In genomic region chr14:47276036-47276603, GRCm38 (mm10) we compare ENCODE assay signal across 8 mouse cellular contexts. TPM values are rescaled to one million over a fixed set of nuclear protein-coding genes. Genes with fewer than 3 reads are reported as not detected.
DNase-seq lines count a peak whose midpoint lies in the region; ATAC-seq and TF ChIP-seq lines count a peak whose summit lies in the region.

No protein-coding gene starts in this region.

- WGBS in kidney, postnatal 0 days, result 1% methylated on average over 22 of the region's 22 CpGs
- WGBS in forebrain, embryonic 13.5 days, result 2% methylated on average over 22 of the region's 22 CpGs
- WGBS in liver, adult 2 months, result 3% methylated on average over 22 of the region's 22 CpGs
- 2% methylated on average over 22 of the region's 22 CpGs for WGBS in neural tube, embryonic 13.5 days

- ATAC-seq in kidney, postnatal 0 days (replicated peaks; ENCODE audit: low FRiP score, low read depth), result no peak
- peak; percentile 25 for ATAC-seq in forebrain, embryonic 13.5 days
- ATAC-seq in neural tube, embryonic 13.5 days (ENCODE audit: low read depth), result peak; percentile 33

- no peak for TF ChIP-seq CTCF in kidney, postnatal 0 days (IDR thresholded peaks at IDR 0.05; ENCODE audit: low read depth)
- TF ChIP-seq CTCF in liver, adult 2 months (IDR thresholded peaks at IDR 0.05; ENCODE audit: low read depth, low read length), result no peak

- peak overlapping the region; percentile 91 for H3K27ac ChIP-seq in kidney, postnatal 0 days
- H3K27ac ChIP-seq in forebrain, embryonic 13.5 days, result peak overlapping the region; percentile 90
- H3K27ac ChIP-seq in liver, adult 2 months (replicated peaks; ENCODE audit: insufficient read depth, low read depth, low read length), result no peak overlapping the region
- peak overlapping the region; percentile 97 for H3K27ac ChIP-seq in neural tube, embryonic 13.5 days (replicated peaks)

- H3K9me3 ChIP-seq in kidney, postnatal 0 days (replicated peaks; ENCODE audit: low read length), result no peaks in the 10 kb centered on the region
- no peaks in the 10 kb centered on the region for H3K9me3 ChIP-seq in forebrain, embryonic 13.5 days (replicated peaks)
- H3K9me3 ChIP-seq in neural tube, embryonic 13.5 days, result no peaks in the 10 kb centered on the region

- peak; percentile 38 for DNase-seq in kidney, postnatal 0 days (ENCODE audit: low spot score)
- DNase-seq in kidney, postnatal 10 days, result no peak
- peak; percentile 57 for DNase-seq in MN1 (ENCODE audit: low spot score)
- DNase-seq in liver, adult 2 months (ENCODE audit: extremely low read depth, low read depth, low spot score), result no peak
- no peak for DNase-seq in cerebellum, adult 9-10 months
- DNase-seq in cerebellum, postnatal 36 days, result no peak

- peaks cover 10% of the 10 kb centered on the region; the same call in 1 of the 2 replicates for H3K79me2 ChIP-seq in liver, adult 2 months (ENCODE audit: control insufficient read depth, insufficient read depth, low read length)

- peaks cover 6% of the 10 kb centered on the region; the same call in 1 of the 2 replicates for H3K4me1 ChIP-seq in kidney, postnatal 0 days (replicated peaks; ENCODE audit: insufficient read depth, low read length)
- peaks cover 24% of the 10 kb centered on the region for H3K4me1 ChIP-seq in forebrain, embryonic 13.5 days
- H3K4me1 ChIP-seq in liver, adult 2 months (ENCODE audit: control insufficient read depth, insufficient read depth, low read length), result peaks cover 6% of the 10 kb centered on the region; the same call in 1 of the 2 replicates
- peaks cover 28% of the 10 kb centered on the region for H3K4me1 ChIP-seq in neural tube, embryonic 13.5 days (replicated peaks)

- H3K27me3 ChIP-seq in kidney, postnatal 0 days (ENCODE audit: insufficient read depth, low read length), result no peaks in the 10 kb centered on the region
- H3K27me3 ChIP-seq in forebrain, embryonic 13.5 days, result no peaks in the 10 kb centered on the region
- no peaks in the 10 kb centered on the region for H3K27me3 ChIP-seq in liver, adult 2 months (ENCODE audit: control insufficient read depth, insufficient read depth, low read length)
- H3K27me3 ChIP-seq in neural tube, embryonic 13.5 days, result no peaks in the 10 kb centered on the region

- no peak for TF ChIP-seq POLR2A in liver, adult 2 months (IDR thresholded peaks at IDR 0.05; ENCODE audit: extremely low read depth, insufficient read depth, low read length)

- H3K36me3 ChIP-seq in kidney, postnatal 0 days (ENCODE audit: insufficient read depth, low read length), result peaks cover 5% of the 10 kb centered on the region; the same call in 1 of the 2 replicates
- peaks cover 11% of the 10 kb centered on the region for H3K36me3 ChIP-seq in forebrain, embryonic 13.5 days (ENCODE audit: poor library complexity, severe bottlenecking)
- no peaks in the 10 kb centered on the region for H3K36me3 ChIP-seq in liver, adult 2 months (ENCODE audit: control insufficient read depth, insufficient read depth, low read length)
- H3K36me3 ChIP-seq in neural tube, embryonic 13.5 days, result peaks cover 12% of the 10 kb centered on the region

- H3K4me3 ChIP-seq in kidney, postnatal 0 days (replicated peaks; ENCODE audit: low read depth, low read length), result peak overlapping the region; percentile 61
- peak overlapping the region; percentile 88 for H3K4me3 ChIP-seq in forebrain, embryonic 13.5 days
- H3K4me3 ChIP-seq in liver, adult 2 months (ENCODE audit: insufficient read depth, low read depth, low read length), result peak overlapping the region; percentile 80
- H3K4me3 ChIP-seq in neural tube, embryonic 13.5 days, result peak overlapping the region; percentile 88

- peak overlapping the region; percentile 86 for H3K4me2 ChIP-seq in kidney, postnatal 0 days (ENCODE audit: low read length)
- peak overlapping the region; percentile 77 for H3K4me2 ChIP-seq in forebrain, embryonic 13.5 days
- H3K4me2 ChIP-seq in neural tube, embryonic 13.5 days, result peak overlapping the region; percentile 67

- peak overlapping the region; percentile 73 for H3K9ac ChIP-seq in kidney, postnatal 0 days (ENCODE audit: low read depth, low read length)
- H3K9ac ChIP-seq in forebrain, embryonic 13.5 days, result peak overlapping the region; percentile 86
- peak overlapping the region; percentile 65 for H3K9ac ChIP-seq in liver, adult 2 months (ENCODE audit: low read depth, low read length)
- peak overlapping the region; percentile 88 for H3K9ac ChIP-seq in neural tube, embryonic 13.5 days

RNA-seq across cellular contexts. Expression of gene Wdhd1, which starts 0.5 kb away (rescaled TPM):
- 10.9 and 11.8 TPM in 2 replicates for polyA plus RNA-seq in kidney, postnatal 0 days (2015; fragmentation: Nextera tagmentation; extraction: Ambion mirVana)
- polyA plus RNA-seq in forebrain, embryonic 13.5 days (2015; fragmentation: Nextera tagmentation; extraction: Ambion mirVana), result 30.2 and 33.9 TPM in 2 replicates
- total RNA-seq in liver, adult 2 months (2014; rRNA removed), result 1.0 and 1.3 TPM in 2 replicates
- 0.21 and 0.24 TPM in 2 replicates for polyA plus RNA-seq in liver, adult 2 months (2012; rRNA removed)
- 15.8 TPM in 2 replicates for polyA plus RNA-seq in neural tube, embryonic 13.5 days (2015; fragmentation: Nextera tagmentation; extraction: Ambion mirVana)

RNA-seq across cellular contexts. Expression of gene Socs4, which starts 0.6 kb away (rescaled TPM):
- 3.7 and 4.3 TPM in 2 replicates for polyA plus RNA-seq in kidney, postnatal 0 days (2015; fragmentation: Nextera tagmentation; extraction: Ambion mirVana)
- polyA plus RNA-seq in forebrain, embryonic 13.5 days (2015; fragmentation: Nextera tagmentation; extraction: Ambion mirVana), result 4.5 and 4.9 TPM in 2 replicates
- total RNA-seq in liver, adult 2 months (2014; rRNA removed), result 8.3 and 9.1 TPM in 2 replicates
- 1.8 and 2.1 TPM in 2 replicates for polyA plus RNA-seq in liver, adult 2 months (2012; rRNA removed)
- 2.7 and 3.6 TPM in 2 replicates for polyA plus RNA-seq in neural tube, embryonic 13.5 days (2015; fragmentation: Nextera tagmentation; extraction: Ambion mirVana)

RNA-seq across cellular contexts. Expression of gene Mapk1ip1l, which starts 21.9 kb away (rescaled TPM):
- 38.1 and 41.2 TPM in 2 replicates for polyA plus RNA-seq in kidney, postnatal 0 days (2015; fragmentation: Nextera tagmentation; extraction: Ambion mirVana)
- polyA plus RNA-seq in forebrain, embryonic 13.5 days (2015; fragmentation: Nextera tagmentation; extraction: Ambion mirVana), result 66.5 and 72.1 TPM in 2 replicates
- total RNA-seq in liver, adult 2 months (2014; rRNA removed), result 22.2 and 25.6 TPM in 2 replicates
- 33.6 and 35.4 TPM in 2 replicates for polyA plus RNA-seq in liver, adult 2 months (2012; rRNA removed)
- polyA plus RNA-seq in neural tube, embryonic 13.5 days (2015; fragmentation: Nextera tagmentation; extraction: Ambion mirVana), result 51.4 and 57.7 TPM in 2 replicates

Comparison
In these comparisons a context has a peak if more than half of its experiments do, and no peak if none do; other contexts are left out.
1. DNase-seq: peak in kidney, postnatal 0 days (single experiment) and MN1 (single experiment); none in kidney, postnatal 10 days (single experiment), liver, adult 2 months (single experiment), cerebellum, adult 9-10 months (single experiment) and cerebellum, postnatal 36 days (0 of 2).
2. Peak in every context shown above with its lines, with median percentiles within 50 percentile points of each other: H3K4me2 ChIP-seq, H3K4me3 ChIP-seq and H3K9ac ChIP-seq.